Mouse (Mus musculus) CH12F3 (cell line): ENCODE results near the gene Med27.

Experiments used
- in situ Hi-C: fragments of 300-500 bp; cut with MboI; formaldehyde crosslinking; loops from 2 replicates; pipeline ENCODE4 v1.14.3; 2020; ENCODE audit warnings: low sequenced_read_pairs

Gene Med27

GRCm38 (mm10) chr2:29391996-29392395 lies 45.4 kb downstream of the Med27 start:
- in situ Hi-C loops, result no loop called here

GRCm38 (mm10) chr2:29400234-29400633 lies 53.6 kb downstream of the Med27 start:
- in situ Hi-C loops, result no loop called here

- in situ Hi-C loops, result no loop called here
These were observed 54.2 kb downstream of the Med27 start for GRCm38 (mm10) chr2:29400812-29401211.

- in situ Hi-C loops, result no loop called here
These were observed 55.2 kb downstream of the Med27 start for GRCm38 (mm10) chr2:29401868-29402267.

- in situ Hi-C loops, result no loop called here
These were observed 56.0 kb downstream of the Med27 start for GRCm38 (mm10) chr2:29402550-29403076.

- in situ Hi-C loops, result no loop called here
These were observed 57.3 kb downstream of the Med27 start for GRCm38 (mm10) chr2:29403799-29404530.

GRCm38 (mm10) chr2:29404931-29405330 lies 58.3 kb downstream of the Med27 start:
- in situ Hi-C loops, result no loop called here

- in situ Hi-C loops, result no loop called here
These were observed 59.2 kb downstream of the Med27 start for GRCm38 (mm10) chr2:29405848-29406247.

- in situ Hi-C loops, result no loop called here
These were observed 60.7 kb downstream of the Med27 start for GRCm38 (mm10) chr2:29407350-29407749.

GRCm38 (mm10) chr2:29407764-29408163 lies 61.1 kb downstream of the Med27 start:
- in situ Hi-C loops, result no loop called here

- in situ Hi-C loops, result no loop called here
These were observed 64.3 kb downstream of the Med27 start for GRCm38 (mm10) chr2:29410884-29411283.

- in situ Hi-C loops, result no loop called here
These were observed 65.8 kb downstream of the Med27 start for GRCm38 (mm10) chr2:29412458-29412857.

GRCm38 (mm10) chr2:29413259-29413993 lies 66.8 kb downstream of the Med27 start:
- in situ Hi-C loops, result no loop called here

- in situ Hi-C loops, result no loop called here
These were observed 68.3 kb downstream of the Med27 start for GRCm38 (mm10) chr2:29414852-29415473.

- in situ Hi-C loops, result no loop called here
These were observed 71.9 kb downstream of the Med27 start for GRCm38 (mm10) chr2:29418498-29418897.

- in situ Hi-C loops, result no loop called here
These were observed 72.8 kb downstream of the Med27 start for GRCm38 (mm10) chr2:29419434-29419833.

- in situ Hi-C loops, result no loop called here
These were observed 73.3 kb downstream of the Med27 start for GRCm38 (mm10) chr2:29419946-29420345.

- in situ Hi-C loops, result no loop called here
These were observed 75.7 kb downstream of the Med27 start for GRCm38 (mm10) chr2:29422126-29422840.

GRCm38 (mm10) chr2:29423059-29423458 lies 76.4 kb downstream of the Med27 start:
- in situ Hi-C loops, result no loop called here

GRCm38 (mm10) chr2:29425386-29425785 lies 78.8 kb downstream of the Med27 start:
- in situ Hi-C loops, result no loop called here

GRCm38 (mm10) chr2:29426684-29427083 lies 80.1 kb downstream of the Med27 start:
- in situ Hi-C loops, result no loop called here
